Mouse (Mus musculus): ENCODE results near the gene Ifrd2.

DNA sequence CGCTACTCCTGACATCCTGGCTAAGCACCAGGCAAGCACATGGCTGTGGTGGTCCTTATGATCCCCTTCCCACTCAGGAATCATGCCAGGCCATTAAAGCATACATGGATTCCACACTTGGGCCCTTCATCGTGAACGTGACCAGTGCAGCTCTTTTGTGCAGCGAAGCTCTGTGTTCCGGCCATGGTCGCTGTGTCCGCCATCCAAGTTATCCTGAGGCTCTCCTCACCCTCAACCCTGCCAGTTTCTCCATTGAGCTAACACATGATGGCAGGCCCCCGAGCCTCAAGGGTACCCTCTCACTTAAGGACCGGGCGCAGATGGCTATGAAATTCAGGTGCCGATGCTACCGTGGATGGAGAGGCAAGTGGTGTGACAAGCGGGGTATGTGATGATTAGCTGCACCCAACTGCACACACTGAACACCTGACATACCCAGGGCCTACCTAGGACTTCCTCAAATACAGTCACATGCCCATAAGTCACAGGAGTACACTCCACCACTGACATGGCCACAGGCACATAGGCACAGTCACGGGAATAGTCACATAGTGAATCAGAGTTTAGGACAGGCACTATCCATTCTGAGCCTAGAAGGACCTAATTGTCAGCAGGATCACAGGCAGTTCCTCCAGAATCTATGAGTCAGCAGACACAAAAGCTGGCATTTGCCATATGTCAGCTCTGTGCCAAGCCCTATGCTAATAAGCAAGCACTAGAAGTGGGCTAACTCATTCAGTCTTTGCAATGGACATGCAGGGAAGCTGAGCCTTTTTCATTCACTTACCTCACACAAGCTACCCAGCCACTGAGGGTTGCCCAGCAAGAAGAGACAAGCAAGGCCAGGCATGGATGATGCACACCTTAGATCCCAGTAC is 8.2 kb upstream of the Ifrd2 start:
- TF ChIP-seq POLR2A (IDR thresholded peaks at IDR 0.05; ENCODE audit: insufficient read depth, low read length) (no peak), EP300 (IDR thresholded peaks at IDR 0.05; ENCODE audit: insufficient read depth, low read depth, low read length) (no peak), CTCF (IDR thresholded peaks at IDR 0.05; ENCODE audit: low read depth, low read length) (no peak)
